Mouse (Mus musculus): ENCODE results near the gene Gm21698. TPM values are rescaled to one million over a fixed set of nuclear protein-coding genes. Genes with fewer than 3 reads are reported as not detected.
"Not testable (repeated sequence)": the region's sequence is repeated elsewhere in the genome, so short reads cannot be mapped to it uniquely, and the experiment has no call there.

Gm21698 gene
- polyA plus RNA-seq, 1 experiment from 2014 or later = 0.17 TPM

- H3K27me3 ChIP-seq (replicated peaks; ENCODE audit: control insufficient read depth, insufficient read depth, low read length); DNase-seq (ENCODE audit: low spot score); H3K4me1 ChIP-seq (ENCODE audit: control insufficient read depth, insufficient read depth, low read length); H3K4me2 ChIP-seq (ENCODE audit: low read depth, low read length); H3K27ac ChIP-seq (replicated peaks; ENCODE audit: low read depth, low read length); H3K4me3 ChIP-seq (ENCODE audit: low read depth, low read length); H3K36me3 ChIP-seq (ENCODE audit: control insufficient read depth, insufficient read depth, low read length); H3K9me3 ChIP-seq (ENCODE audit: control insufficient read depth, low read length); ATAC-seq (ENCODE audit: low read depth); H3K9ac ChIP-seq (ENCODE audit: low read depth, low read length): not testable (repeated sequence)
- WGBS = 86% methylated on average over 2 of the region's 2 CpGs
These were observed 43.1 kb downstream of the Gm21698 start for GRCm38 (mm10) chr5:25945391-25945790.

DNA sequence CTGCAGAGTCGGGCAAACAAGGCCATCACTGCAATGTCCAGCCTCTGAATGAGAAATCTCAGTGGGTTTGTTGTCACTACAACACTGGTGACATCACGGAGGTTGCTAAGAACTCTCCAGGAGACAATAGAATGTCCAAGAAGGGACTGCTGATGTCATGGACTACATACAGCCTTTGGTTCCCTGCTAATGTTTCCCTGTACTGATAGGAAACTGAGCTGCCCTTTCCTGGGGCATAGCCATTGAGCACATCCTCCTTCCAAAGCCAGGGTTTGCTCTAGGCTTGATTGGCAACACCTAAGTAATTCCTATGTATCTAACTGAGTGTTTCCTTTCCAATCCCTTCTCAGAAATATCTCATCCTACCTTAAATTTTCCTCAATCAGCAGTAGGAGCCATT, 46.2 kb downstream of the Gm21698 start, which contains the start of gene Gm21663:
TSS of gene Gm21663 (minus strand) at position 101 of the 400 bp plus-strand sequence.
- 53% methylated on average over 2 of the region's 2 CpGs for WGBS
- H3K27ac ChIP-seq (replicated peaks; ENCODE audit: low read depth, low read length); H3K4me1 ChIP-seq (ENCODE audit: control insufficient read depth, insufficient read depth, low read length); H3K9me3 ChIP-seq (ENCODE audit: control insufficient read depth, low read length); DNase-seq (ENCODE audit: low spot score); H3K9ac ChIP-seq (ENCODE audit: low read depth, low read length); H3K27me3 ChIP-seq (replicated peaks; ENCODE audit: control insufficient read depth, insufficient read depth, low read length); H3K4me3 ChIP-seq (ENCODE audit: low read depth, low read length); H3K36me3 ChIP-seq (ENCODE audit: control insufficient read depth, insufficient read depth, low read length); ATAC-seq (ENCODE audit: low read depth); H3K4me2 ChIP-seq (ENCODE audit: low read depth, low read length): not testable (repeated sequence)

Other genes with a start within 250 kb of the Gm21698 start
- gene Actr3b, start 228.7 kb downstream of the Gm21698 start, polyA plus RNA-seq (2014; fragmentation: Nextera tagmentation; extraction: Ambion mirVana) = 7.6 and 9.3 TPM in 2 replicates
- gene Gm21663, start 46.3 kb downstream of the Gm21698 start, polyA plus RNA-seq (2014; fragmentation: Nextera tagmentation; extraction: Ambion mirVana) = 0.15 and 0.29 TPM in 2 replicates
- gene Gm21671, start 34.2 kb downstream of the Gm21698 start, polyA plus RNA-seq (2014; fragmentation: Nextera tagmentation; extraction: Ambion mirVana) = 0.14 and 0.20 TPM in 2 replicates
- gene Gm21680, start 16.0 kb downstream of the Gm21698 start, polyA plus RNA-seq (2014; fragmentation: Nextera tagmentation; extraction: Ambion mirVana) = 0.22 and 0.38 TPM in 2 replicates
- gene Gm1979, start 16.1 kb upstream of the Gm21698 start, polyA plus RNA-seq (2014; fragmentation: Nextera tagmentation; extraction: Ambion mirVana) = 0.14 TPM in 1 of 2 replicates, not detected in the other
- gene Gm5862, start 34.3 kb upstream of the Gm21698 start, polyA plus RNA-seq (2014; fragmentation: Nextera tagmentation; extraction: Ambion mirVana) = 0.17 TPM in 1 of 2 replicates, not detected in the other
- 0.08 and 0.26 TPM in 2 replicates for gene Speer4a, start 50.9 kb upstream of the Gm21698 start, polyA plus RNA-seq (2014; fragmentation: Nextera tagmentation; extraction: Ambion mirVana)
- gene Gm7347, start 69.9 kb upstream of the Gm21698 start, polyA plus RNA-seq (2014; fragmentation: Nextera tagmentation; extraction: Ambion mirVana) = 0.14 and 0.20 TPM in 2 replicates
- gene Gm10471, start 100.6 kb upstream of the Gm21698 start, polyA plus RNA-seq (2014; fragmentation: Nextera tagmentation; extraction: Ambion mirVana) = 0.07 and 0.12 TPM in 2 replicates
- gene 5031410I06Rik, start 116.7 kb upstream of the Gm21698 start, polyA plus RNA-seq (2014; fragmentation: Nextera tagmentation; extraction: Ambion mirVana) = 0.18 and 0.43 TPM in 2 replicates
- 0.10 and 0.24 TPM in 2 replicates for gene Gm10220, start 132.8 kb upstream of the Gm21698 start, polyA plus RNA-seq (2014; fragmentation: Nextera tagmentation; extraction: Ambion mirVana)

Data from embryonic facial prominence, embryonic 14.5 days (tissue).